Mouse (Mus musculus): ENCODE data around the gene Bcl9l. TPM values are rescaled to one million over a fixed set of nuclear protein-coding genes. Genes with fewer than 3 reads are reported as not detected.

Bcl9l gene
- total RNA-seq, 2 experiments from 2014 or later = 86.4 to 97.9 TPM

GRCm38 (mm10) chr9:44510872-44511601 is 28.4 kb downstream of the Bcl9l start:
- no peak for DNase-seq (ENCODE audit: low spot score in 2 of 2)

DNA sequence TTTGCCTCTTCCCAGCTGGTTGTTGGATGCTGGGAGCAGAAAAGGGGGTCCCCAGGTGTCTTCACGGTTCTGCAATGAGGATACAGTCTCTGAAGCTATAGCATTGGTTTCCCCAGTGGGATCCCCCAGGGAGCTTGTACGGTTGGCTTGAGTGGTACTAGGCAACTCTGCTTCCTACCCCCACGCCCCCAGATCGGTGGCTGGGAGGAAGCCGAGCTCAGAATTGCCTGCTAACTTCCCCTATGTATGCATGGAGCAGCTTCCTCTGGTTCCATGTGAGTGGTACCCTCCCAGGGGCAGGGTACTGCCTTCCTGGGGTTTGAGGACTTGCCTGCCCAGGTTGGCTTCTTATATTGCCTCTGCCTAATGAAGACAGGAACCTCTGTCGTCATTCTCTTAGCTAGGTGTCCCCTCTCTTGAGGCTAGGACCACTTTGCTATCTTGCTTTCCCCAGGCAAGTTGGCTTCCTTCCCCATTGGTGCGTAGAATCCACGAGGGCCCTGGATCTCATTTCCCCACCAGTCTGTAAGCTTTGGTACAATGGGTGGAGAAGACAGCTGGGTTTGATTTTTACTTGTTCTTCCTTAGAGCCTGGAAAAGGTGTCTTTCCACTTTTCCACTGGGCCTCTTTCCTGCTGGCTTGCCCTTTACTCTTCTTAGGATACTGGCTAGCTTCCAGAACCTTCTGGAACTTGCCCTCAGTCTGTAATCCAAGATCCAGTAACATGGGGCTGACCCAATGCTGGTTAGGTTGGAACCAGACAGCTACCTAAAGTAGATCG is 29.5 kb downstream of the Bcl9l start:
- no peak for DNase-seq (ENCODE audit: low spot score in 2 of 2)

GRCm38 (mm10) chr9:44512717-44513003 is 30.0 kb downstream of the Bcl9l start:
- no peak for DNase-seq (ENCODE audit: low spot score in 2 of 2)

GRCm38 (mm10) chr9:44513121-44513520 is 30.5 kb downstream of the Bcl9l start:
- no peak for DNase-seq (ENCODE audit: low spot score in 2 of 2)

DNA sequence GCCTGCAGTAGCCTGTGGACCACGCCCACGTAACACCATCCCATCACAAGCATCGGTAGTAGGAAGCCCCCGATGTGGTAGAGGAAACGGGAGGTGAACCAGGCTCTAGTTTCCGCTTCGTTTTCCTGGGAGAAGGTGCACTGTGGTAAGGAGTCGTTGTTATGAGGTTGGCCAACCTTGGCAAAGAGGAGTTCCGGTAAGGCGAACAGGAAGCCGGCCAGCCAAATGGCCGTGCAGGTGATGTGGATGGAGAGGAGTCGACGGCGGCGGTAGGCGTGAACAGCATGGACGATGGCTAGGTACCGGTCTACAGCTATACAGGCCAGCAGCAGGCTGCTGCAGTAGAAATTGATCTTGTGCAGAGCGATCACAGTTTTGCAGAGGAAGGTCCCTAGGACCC is 31.0 kb downstream of the Bcl9l start:
- no peak for DNase-seq (ENCODE audit: low spot score in 2 of 2)

GRCm38 (mm10) chr9:44514147-44514546 is 31.5 kb downstream of the Bcl9l start:
- no peak for DNase-seq (ENCODE audit: low spot score in 2 of 2)

DNA sequence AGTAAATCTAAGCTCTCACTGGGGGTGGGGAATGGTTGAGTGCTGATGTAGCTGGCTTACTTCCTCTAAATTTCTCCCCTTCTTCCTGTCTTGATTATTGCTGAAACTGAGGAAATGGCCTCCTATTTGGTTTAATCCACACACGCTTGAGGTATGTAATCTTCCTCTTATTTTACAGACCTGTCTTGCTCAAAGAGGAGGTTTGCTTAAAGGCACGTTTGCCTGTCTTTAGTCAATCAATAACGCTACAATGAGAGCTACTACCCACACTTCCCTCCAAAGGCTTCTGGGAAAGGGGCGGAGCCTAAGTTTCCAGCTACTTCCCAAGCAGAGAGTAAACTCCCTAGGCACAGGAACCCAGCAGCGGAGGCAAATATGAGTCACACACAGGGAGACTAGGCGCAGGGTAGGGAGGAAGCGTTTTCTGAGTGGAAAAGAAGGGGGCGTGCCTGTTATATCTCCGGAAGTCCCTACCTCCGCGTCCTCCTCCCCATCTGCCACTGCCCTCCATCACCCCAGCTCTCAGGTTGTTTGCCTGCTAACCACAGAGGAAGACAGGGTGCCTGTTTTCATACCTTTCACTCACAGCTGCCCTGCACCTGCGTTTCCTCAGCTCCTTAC is 32.6 kb downstream of the Bcl9l start:
- DNase-seq (ENCODE audit: low spot score in 2 of 2) = no peak

DNA sequence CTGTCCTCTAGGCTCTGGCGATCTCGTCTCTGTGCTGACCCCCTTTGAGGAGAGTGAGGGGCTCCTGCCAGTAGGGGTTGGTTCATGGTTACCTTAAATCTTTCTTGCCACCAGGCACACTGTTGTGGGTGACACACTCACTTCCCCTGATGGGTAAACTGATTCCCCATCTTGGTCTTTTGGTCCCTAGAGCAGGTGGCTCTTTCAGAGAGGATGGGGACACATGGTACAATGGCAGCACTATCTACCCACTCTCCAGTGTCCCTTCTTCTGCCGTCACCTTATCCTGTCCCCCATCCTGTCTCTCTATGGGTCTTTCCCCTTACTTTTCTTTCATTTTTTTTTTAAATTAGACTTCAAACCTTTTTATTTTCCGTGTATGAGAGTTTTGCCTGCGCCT is 33.3 kb downstream of the Bcl9l start:
- no peak for DNase-seq (ENCODE audit: low spot score in 2 of 2)

DNA sequence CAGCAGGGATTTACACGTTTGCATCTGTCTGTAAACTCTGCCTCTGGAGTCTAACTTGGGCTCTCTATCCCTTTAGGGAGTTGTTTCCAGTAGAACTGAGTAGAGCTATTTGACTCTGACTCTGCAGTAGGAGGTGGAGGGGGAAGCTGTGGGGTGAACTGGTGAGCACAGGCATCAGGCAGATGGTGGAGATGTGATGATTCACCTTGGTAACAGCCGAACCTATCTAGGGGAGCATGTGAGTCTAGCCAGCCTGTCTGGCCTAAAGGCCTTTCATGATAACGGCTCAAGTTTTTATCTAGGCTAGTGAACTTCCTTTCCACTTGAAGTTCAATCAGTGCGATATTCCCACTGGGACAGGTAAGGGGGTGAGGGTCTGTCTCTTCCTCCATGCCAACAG is 34.7 kb downstream of the Bcl9l start:
- no peak for DNase-seq (ENCODE audit: low spot score in 2 of 2)

GRCm38 (mm10) chr9:44518068-44518467 is 35.4 kb downstream of the Bcl9l start:
- no peak for DNase-seq (ENCODE audit: low spot score in 2 of 2)

- no peak for DNase-seq (ENCODE audit: low spot score in 2 of 2)
Measured at GRCm38 (mm10) chr9:44521927-44522326, 39.3 kb downstream of the Bcl9l start.

DNA sequence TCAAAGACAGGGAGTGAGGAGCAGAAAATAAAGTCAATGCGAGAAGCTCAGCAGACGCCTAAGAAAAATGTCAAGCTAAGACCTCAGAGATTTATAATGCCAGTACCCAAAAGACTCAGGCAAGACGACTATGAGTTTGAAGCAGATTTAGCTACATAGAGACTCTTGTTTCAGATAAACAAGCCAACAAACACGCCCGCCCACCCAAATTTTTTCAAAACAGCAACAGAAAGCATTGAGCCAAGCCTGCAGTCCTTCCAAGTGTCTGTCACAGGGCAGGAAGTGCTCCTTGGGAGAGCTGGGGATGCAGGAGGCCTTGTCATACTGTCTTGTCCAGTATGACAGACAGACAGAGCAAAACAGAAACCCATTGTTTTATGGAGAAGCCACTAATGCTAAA is 41.1 kb downstream of the Bcl9l start:
- no peak for DNase-seq (ENCODE audit: low spot score in 2 of 2)

DNA sequence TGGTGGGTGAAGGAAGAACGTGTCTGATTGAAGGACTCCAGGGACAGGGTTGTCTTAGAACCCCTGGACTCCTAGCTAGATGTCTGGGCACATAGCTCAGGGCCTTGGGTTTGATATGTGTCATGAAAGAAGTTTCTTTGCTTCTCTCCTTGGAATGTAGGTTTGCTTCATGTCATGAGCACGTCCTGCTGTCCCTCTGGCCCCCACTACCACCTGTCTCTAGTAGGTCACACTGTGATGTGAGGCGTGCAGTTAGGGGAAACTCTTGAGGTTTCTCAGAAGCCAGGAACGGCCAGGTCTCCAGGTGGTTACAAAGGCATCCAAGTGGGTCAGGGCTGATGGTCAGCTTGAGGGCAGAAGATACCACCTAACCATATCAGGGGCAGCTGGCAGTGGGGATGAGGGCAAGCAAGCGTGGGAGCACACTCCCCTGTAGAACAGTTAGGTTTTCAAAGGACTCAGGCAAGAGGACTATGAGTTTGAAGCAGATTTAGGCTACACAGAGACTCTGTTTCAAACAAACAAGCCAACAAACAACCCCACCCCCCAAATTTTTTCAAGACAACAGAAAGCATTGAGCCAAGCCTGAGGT is 41.7 kb downstream of the Bcl9l start:
- no peak for DNase-seq (ENCODE audit: low spot score in 2 of 2)

DNA sequence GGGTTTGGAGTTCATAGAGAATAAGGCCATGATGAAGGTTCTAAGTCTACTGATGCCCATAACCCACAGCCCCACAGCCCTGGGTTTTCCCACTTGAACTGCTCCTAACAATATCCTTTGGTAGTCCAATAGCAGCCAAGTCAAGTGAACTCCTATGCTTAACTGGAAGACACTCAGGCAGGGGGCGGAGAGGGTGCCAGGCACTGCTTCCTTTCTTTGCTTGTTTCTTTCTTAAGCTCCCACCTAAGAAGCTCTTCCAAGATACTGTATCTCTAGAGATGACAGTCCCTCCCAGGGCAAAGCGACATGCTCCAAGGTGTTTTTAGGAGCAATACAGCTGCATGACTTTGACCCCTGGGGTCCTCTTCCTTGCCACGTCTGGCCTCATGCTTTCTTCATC is 42.4 kb downstream of the Bcl9l start:
- no peak for DNase-seq (ENCODE audit: low spot score in 2 of 2)

DNA sequence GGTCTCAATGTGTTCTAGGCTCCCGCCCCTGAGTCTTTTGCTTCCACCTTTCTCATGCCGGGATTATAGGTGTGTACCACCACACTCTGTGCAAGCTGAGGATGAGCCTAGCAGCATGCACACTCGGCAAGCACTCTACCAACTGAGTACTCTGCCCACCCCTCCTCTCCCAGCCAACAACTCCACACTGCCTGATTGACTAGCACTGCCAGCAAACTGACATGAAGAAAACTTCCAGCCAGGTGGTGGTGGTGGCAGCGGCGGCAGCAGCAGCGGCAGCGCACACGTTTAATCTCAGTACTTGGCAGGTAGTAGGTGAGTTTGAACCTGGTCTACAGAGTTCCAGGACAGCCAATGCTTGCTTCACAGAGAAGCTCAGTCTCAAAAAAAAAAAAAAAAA is 43.0 kb downstream of the Bcl9l start:
- no peak for DNase-seq (ENCODE audit: low spot score in 2 of 2)

DNA sequence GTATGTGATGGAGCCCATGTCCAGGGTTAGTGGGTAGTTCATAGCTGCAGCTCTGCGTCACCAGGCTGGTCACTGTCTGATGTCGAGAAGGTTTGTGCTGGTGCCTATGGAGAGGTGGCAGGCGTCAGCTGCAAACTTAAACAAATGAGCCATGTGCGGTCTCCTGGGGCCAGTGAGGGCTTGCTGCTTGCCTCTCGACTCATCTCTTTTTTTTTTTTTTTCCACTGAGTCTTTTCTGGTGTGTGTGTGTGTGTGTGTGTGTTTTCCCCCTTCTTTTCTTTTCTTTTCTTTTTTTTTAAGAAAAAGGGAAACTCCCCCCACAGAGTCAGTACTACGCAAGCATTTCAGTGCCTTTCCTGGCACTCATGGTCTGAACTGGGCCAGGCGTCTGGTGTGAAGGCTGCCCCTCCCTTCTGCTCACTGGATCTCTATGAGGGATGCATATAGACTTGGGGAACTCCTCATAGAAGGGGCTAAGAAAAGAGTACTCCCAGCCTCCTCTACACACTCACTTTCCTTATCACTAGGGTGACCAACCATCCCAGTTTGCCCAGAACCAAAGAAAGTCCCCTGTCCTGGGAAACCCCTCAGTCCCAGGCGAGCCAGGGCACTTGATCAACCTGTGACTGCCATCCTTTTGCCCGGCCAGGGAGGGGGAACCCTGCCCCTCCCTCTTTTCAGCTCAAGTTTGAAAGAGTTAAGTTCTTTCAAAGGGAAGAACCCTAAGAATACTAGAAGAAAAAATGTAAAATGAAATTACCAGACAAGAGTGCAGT is 43.9 kb downstream of the Bcl9l start:
- no peak for DNase-seq (ENCODE audit: low spot score in 2 of 2)

DNA sequence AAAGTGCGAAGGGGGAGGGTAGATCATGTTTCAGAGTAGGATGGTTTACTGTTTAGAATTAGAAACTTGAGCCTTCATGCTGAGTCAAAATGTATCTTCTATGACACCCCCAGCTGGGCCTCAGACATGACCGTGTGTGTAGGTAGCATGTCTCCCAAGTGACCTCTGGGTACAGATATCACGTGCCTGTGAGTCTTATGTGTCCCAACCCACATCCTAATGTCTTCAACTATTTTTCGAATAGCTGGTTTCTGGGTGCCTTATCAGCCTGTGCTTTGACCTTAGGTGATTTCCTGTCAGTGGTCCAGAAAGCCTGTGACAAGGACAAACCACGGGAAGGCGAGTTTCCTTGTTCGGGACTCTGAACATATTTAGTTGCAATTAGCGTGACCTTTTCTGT is 45.7 kb downstream of the Bcl9l start:
- DNase-seq (ENCODE audit: low spot score in 2 of 2) = no peak

GRCm38 (mm10) chr9:44532991-44533580 is 50.5 kb downstream of the Bcl9l start:
- DNase-seq (ENCODE audit: low spot score in 2 of 2) = no peak

DNA sequence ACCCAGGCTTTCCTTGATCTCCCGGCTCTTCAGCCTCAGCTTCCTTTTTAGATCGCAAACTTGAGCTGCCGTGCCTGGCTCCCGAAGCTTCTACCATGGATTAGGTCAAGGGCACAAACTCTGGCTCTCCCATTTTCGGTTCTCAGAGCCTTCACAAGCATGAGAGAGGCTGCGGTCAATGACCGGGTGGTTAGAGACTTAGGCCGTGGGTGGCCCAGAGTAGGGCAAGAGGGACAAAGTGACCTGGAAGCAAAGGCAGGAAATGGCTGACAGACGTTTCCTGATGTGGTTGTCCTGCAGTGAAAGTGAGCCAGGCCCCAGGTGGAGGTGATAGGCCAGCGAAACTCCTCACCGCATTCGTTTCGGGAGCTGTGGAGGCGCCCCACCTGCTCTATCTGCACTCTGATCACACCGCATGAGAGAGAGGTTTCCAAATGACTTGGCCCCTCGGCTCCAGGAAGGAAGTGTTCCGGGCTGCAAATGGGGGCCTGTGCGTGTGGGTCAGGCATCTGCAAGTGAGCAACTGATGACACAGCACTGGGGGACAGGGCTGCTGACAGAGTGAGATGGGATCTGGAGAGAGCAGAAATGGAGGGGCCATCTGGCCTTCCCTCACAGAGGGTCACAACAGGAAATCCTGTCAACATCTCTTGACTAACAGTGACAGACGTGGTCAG is 55.1 kb downstream of the Bcl9l start:
- DNase-seq (ENCODE audit: low spot score in 2 of 2) = no peak

DNA sequence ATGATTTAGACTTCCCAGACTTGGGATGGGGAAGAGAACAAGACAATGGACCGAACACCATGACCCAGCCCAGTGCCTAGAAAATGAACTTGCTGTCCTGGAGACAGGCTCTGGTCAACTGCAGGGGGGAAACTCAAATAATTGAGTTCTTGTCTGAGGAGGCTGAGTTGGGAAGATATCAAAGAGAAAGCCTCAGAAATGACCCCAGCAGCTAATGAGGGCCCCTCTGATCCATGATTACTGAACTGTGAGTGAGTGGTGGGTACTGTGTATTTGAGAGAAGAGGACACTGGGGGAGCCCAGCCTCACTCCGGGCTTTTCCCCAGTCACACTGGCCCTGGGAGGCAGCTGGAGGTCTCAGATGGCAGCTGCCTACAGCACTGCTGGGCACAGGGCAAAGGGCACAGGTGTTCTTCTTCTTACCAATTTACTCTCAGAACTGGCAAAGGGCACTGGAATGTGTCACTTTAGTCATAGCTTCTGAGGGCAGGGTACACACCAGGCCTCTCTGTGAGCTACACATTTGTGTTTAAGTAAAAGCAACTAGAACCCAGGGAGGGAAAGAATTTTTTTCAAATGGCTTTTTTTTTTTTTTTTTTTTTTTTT is 57.3 kb downstream of the Bcl9l start:
- DNase-seq (ENCODE audit: low spot score in 2 of 2) = no peak

Data from adrenal gland, postnatal 4 days (tissue).